Mouse (Mus musculus) heart, embryonic 14.5 days (tissue): Measurements from ENCODE around the gene Slc25a4. TPM values are rescaled to one million over a fixed set of nuclear protein-coding genes. Genes with fewer than 3 reads are reported as not detected.

Experiments
- ATAC-seq: fragments of 200-750 bp; cut with Nextera tagmentation; 2 replicates; pipeline ENCODE4 v1.8.0; 2017; ENCODE audit warnings: low read depth, moderate TSS enrichment; ENCODE audit not compliant: insufficient number of reproducible peaks, insufficient read depth, low FRiP score
- H3K27ac ChIP-seq, 2 experiments: fragments of 200-500 bp in 1 of 2; fragments of 300-500 bp in 1 of 2; sonication (generic) in 1 of 2; replicated peaks in 1 of 2; 2 replicates each; pipeline ENCODE4 v1.5.1; 2012 to 2014; ENCODE audit warnings: low read depth in 2 of 2, low read length in 2 of 2, control low read depth in 1 of 2, mild to moderate bottlenecking in 1 of 2, mixed read lengths in 1 of 2; ENCODE audit not compliant: control insufficient read depth in 1 of 2, insufficient read depth in 1 of 2
- H3K27me3 ChIP-seq: fragments of 300-500 bp; sonication (generic); 2 replicates; pipeline ENCODE4 v1.6.1; 2014; ENCODE audit warnings: mild to moderate bottlenecking, low read length, control low read depth; ENCODE audit not compliant: control insufficient read depth, insufficient read depth
- H3K36me3 ChIP-seq: fragments of 300-500 bp; sonication (generic); 2 replicates; pipeline ENCODE4 v1.6.1; 2014; ENCODE audit warnings: mild to moderate bottlenecking, control low read depth, low read length, mixed read lengths; ENCODE audit not compliant: control insufficient read depth, insufficient read depth
- H3K4me1 ChIP-seq, 2 experiments: fragments of 200-500 bp in 1 of 2; fragments of 300-500 bp in 1 of 2; sonication (generic) in 1 of 2; 2 replicates each; pipeline ENCODE4 v1.6.1; 2012 to 2014; ENCODE audit warnings: low read length in 2 of 2, control low read depth in 1 of 2, mixed read lengths in 1 of 2; ENCODE audit not compliant: control insufficient read depth in 2 of 2, insufficient read depth in 2 of 2
- H3K4me2 ChIP-seq: fragments of 300-500 bp; sonication (generic); 2 replicates; pipeline ENCODE4 v1.6.1; 2014; ENCODE audit warnings: mild to moderate bottlenecking, low read length
- H3K4me3 ChIP-seq, 2 experiments: fragments of 200-500 bp in 1 of 2; fragments of 300-500 bp in 1 of 2; sonication (generic) in 1 of 2; 2 replicates each; pipeline ENCODE4 v1.5.1; 2012 to 2014; ENCODE audit warnings: low read length in 2 of 2, mild to moderate bottlenecking in 2 of 2, control low read depth in 1 of 2, low read depth in 1 of 2, moderate library complexity in 1 of 2; ENCODE audit not compliant: control insufficient read depth in 1 of 2, insufficient read depth in 1 of 2
- H3K9ac ChIP-seq: fragments of 300-500 bp; sonication (generic); 2 replicates; pipeline ENCODE4 v1.6.1; 2014; ENCODE audit warnings: mild to moderate bottlenecking, low read length
- H3K9me3 ChIP-seq: fragments of 300-500 bp; sonication (generic); 2 replicates; pipeline ENCODE4 v1.6.1; 2016; ENCODE audit warnings: low read length, control low read depth; ENCODE audit not compliant: control insufficient read depth
- WGBS: fragments of 180-500 bp; shearing (Covaris S2); extraction: QIAGEN DNeasy Blood & Tissue Kit; methylation state at CpG from one replicate; pipeline ENCODE4 v1.1.7; 2014; 5-methylcytosine and 5-hydroxymethylcytosine counted together
- polyA plus RNA-seq: library from polyadenylated mRNA; unstranded; fragments of >200 nt; fragmentation: Nextera tagmentation; extraction: Ambion mirVana; gene quantifications from 2 replicates; pipeline ENCODE4 v1.2.1, GENCODE M21; 2014

The Slc25a4 gene
- polyA plus RNA-seq: 2,296 and 2,316 TPM in 2 replicates

DNA sequence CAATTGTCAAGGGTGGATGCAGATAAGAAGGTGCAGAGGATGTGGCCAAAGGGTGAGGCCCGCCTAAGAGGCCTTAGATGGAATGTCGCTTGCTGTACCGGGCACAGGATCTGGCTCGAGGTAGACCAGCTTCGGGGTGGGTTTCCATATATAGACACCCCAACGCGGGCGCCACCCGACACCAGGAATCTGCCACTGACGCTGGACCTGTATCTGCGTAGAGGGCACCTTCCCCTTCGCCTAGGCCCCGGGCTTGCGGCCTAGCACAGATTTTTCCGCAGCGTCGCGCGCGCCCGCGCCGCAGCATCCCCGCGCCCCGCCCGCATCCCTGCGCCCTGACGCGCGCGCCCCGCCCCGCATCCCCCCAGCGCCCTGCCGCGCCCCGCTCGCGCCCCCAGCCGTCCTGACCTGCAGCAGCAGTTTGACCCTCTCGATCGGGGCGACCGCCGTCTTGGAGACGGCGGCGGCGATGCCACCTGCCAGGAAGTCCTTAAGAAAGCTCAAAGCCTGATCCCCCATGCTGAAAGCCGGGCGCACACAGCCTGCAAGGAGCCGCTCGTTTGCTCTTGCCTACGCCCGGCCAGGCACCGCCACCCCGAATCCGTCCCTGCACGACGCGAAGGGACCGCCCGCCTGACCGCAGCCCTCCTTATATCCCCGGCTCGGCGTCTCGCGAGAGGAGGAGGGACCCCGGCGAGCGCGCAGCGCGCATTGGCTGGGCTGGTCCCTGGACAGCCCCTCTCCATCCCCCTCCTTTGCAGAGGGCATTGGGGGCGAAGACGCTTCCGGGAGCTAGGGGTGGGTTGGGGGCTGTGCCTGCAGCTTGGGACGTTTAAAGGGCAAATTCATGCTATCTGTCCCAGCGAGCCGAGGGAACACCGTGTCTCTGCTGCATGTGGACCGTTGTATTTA, at the start of gene Slc25a4:
Gene Slc25a4 (minus strand): TSS at position 881 of the 912 bp plus-strand sequence.
- ATAC-seq: peak; percentile 96
- Histone ChIP-seq H3K9me3 (no peaks in the 10 kb centered on the region), H3K4me1 (peaks cover 16 to 43% of the 10 kb centered on the region in 2 experiments), H3K4me3 (peak within 1 kb of the TSS; percentile 87 to 95), H3K27ac (peak within 1 kb of the TSS; percentile 99 to 100), H3K4me2 (peak within 1 kb of the TSS; percentile 73), H3K36me3 (peaks cover 42% of the 10 kb centered on the region), H3K9ac (peak within 1 kb of the TSS; percentile 98), H3K27me3 (no peaks in the 10 kb centered on the region)
- WGBS: under 1% methylated on average over 84 of the region's 84 CpGs

DNA sequence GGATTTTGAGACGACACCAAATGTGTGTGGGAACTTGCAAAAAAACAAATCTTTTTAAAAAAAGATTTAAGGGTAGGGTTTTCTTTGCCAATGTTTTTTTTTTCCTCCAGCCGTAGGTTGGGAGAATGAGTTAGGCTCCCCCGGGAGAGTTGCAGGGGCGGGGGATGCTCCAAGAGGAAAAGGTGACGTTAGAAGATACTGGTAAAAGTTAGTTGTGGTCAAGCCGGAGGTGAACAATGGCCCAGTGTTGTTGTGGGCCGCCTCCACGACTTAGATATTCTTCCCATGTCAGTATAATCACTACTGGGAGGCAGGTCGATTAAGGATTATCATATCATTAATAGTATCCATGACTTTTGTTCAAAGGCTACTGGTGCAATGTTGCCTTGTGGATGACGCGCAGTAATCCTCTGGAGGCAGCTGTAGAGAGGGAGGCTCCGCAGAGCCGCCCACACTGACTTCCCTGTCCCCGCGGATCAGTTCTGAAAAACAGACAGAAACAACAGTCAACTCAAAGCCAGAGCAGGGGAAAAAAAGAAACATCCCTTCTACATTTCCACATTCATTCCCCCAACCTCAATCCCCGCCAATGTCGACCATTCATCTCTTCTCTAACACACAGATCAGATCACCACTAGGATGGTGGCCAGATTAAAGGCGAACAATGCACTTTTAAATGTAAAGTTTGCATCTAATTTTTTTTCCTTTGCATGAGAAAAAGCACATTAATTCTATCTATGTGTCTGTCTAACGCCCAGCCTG, 47.0 kb upstream of the Slc25a4 start:
- Histone ChIP-seq H3K9me3 (no peaks in the 10 kb centered on the region), H3K27ac (no peak overlapping the region), H3K27me3 (no peaks in the 10 kb centered on the region), H3K4me2 (peak overlapping the region; percentile 36), H3K9ac (no peak overlapping the region), H3K4me1 (no peaks in the 10 kb centered on the region), H3K4me3 (no peak overlapping the region), H3K36me3 (no peaks in the 10 kb centered on the region)
- ATAC-seq: no peak
- 37% methylated on average over 19 of the region's 19 CpGs for WGBS

DNA sequence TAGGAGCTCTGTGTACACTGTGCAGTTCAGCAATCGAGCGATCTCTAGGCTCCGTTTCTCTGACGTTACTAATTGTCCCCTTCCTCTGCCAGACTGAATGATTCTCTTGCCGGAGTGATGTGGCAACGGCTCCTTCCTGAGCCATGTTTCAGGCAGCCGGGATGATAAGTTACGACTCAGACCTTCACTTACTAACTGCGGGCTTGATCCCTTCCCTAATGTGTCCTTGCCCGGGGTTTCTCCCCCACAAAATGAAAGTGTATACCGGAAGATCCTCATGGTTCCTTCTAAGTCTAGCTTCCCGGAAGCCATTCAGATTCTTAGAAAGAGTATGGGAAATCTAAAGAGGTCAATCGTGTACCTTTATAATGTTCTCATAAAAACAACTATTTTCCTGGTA, 41.4 kb upstream of the Slc25a4 start:
- Histone ChIP-seq H3K27me3 (no peaks in the 10 kb centered on the region), H3K4me3 (no peak overlapping the region), H3K4me2 (no peak overlapping the region; the same call in 1 of the 2 replicates), H3K36me3 (no peaks in the 10 kb centered on the region), H3K27ac (no peak overlapping the region), H3K9me3 (no peaks in the 10 kb centered on the region), H3K4me1 (peaks cover 0 to 2% of the 10 kb centered on the region in 2 experiments; a peak in 1 of 4 replicates), H3K9ac (no peak overlapping the region)
- 67% methylated on average over 13 of the region's 13 CpGs for WGBS
- ATAC-seq: no peak

DNA sequence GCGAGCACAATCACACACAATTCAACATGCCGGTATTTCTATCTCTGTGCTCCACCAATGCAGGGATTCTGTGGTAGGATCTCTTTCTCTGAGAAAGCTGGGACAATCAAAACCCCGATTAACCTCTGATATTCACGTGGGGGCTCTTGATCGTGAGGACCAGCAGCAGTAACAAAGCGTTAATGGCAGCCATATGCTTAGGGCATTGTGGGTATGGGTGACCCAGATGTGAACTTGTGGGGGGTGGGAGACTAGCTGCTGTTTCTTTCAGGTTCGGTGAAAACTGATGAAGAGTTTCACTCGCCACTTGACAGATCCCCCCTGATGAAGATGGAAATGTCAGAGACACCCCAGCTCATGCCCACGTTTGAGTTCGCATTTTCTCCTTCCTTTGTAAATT, 40.5 kb upstream of the Slc25a4 start:
- Histone ChIP-seq H3K4me1 (peaks cover 2% of the 10 kb centered on the region in 2 experiments; a peak in 2 of 4 replicates), H3K27me3 (no peaks in the 10 kb centered on the region), H3K4me2 (no peak overlapping the region), H3K27ac (no peak overlapping the region), H3K4me3 (no peak overlapping the region), H3K36me3 (no peaks in the 10 kb centered on the region), H3K9ac (no peak overlapping the region), H3K9me3 (no peaks in the 10 kb centered on the region)
- no peak for ATAC-seq
- WGBS: 58% methylated on average over 10 of the region's 10 CpGs

DNA sequence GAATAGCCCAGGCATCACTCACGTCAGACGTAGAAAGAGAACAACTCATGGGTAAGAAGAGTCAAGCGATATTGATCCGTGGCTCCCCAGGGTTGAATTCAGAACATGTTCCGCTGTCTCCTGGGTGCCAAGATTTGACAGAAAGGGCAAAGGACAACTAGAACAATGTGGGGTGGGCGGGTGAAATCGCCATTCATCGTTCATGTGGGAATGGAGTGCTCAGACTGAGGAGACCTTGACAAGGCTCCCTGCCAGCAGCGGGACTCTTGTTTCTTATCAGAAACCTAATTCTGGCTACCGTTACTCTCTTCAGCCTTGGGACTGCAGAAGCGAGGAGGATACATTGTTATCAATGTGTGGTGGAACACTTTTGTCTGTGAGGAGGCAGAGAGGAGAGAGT, 35.3 kb upstream of the Slc25a4 start:
- peak overlapping the region; percentile 44; the same call in 1 of the 2 replicates for H3K9ac ChIP-seq
- 0 out of 4 replicates have a peak overlapping the region, but pooled peaks of 1 of the 2 experiments have one; percentile 9 for H3K4me3 ChIP-seq
- no peaks in the 10 kb centered on the region for H3K27me3 ChIP-seq
- no peak for ATAC-seq
- H3K9me3 ChIP-seq: no peaks in the 10 kb centered on the region
- WGBS: 19% methylated on average over 11 of the region's 11 CpGs
- peaks cover 6 to 11% of the 10 kb centered on the region in 2 experiments; a peak in 3 of 4 replicates for H3K4me1 ChIP-seq
- H3K27ac ChIP-seq: peak overlapping the region; percentile 53 to 55
- H3K36me3 ChIP-seq: no peaks in the 10 kb centered on the region
- peak overlapping the region; percentile 56 for H3K4me2 ChIP-seq

DNA sequence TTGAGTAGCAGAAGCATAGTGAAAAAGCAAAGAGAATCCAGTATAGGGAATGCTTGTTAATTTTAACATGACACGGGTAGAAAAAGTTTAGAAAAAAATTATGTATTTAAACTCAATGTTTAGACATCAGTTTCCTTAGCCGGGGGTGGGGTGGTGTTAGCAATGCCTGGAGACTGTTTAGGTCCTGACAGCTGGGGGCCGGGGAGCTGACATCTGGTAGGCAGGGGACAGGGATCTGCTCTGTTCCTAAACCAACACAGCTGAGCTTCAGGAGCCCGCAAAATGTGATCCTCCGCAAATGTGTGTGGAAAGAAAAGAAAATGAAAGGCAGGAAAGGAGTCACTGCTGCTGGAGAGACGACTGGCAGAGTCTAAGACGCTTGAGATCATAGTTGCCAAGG, 31.9 kb upstream of the Slc25a4 start:
- ATAC-seq: no peak
- Histone ChIP-seq H3K9ac (0 out of 2 replicates have a peak overlapping the region, but pooled peaks have one; percentile 21), H3K4me3 (no peak overlapping the region), H3K9me3 (no peaks in the 10 kb centered on the region), H3K4me1 (peaks cover 6 to 11% of the 10 kb centered on the region in 2 experiments; a peak in 3 of 4 replicates), H3K27ac (no peak overlapping the region), H3K27me3 (no peaks in the 10 kb centered on the region), H3K36me3 (no peaks in the 10 kb centered on the region), H3K4me2 (no peak overlapping the region)
- WGBS: 33% methylated on average over 7 of the region's 7 CpGs

DNA sequence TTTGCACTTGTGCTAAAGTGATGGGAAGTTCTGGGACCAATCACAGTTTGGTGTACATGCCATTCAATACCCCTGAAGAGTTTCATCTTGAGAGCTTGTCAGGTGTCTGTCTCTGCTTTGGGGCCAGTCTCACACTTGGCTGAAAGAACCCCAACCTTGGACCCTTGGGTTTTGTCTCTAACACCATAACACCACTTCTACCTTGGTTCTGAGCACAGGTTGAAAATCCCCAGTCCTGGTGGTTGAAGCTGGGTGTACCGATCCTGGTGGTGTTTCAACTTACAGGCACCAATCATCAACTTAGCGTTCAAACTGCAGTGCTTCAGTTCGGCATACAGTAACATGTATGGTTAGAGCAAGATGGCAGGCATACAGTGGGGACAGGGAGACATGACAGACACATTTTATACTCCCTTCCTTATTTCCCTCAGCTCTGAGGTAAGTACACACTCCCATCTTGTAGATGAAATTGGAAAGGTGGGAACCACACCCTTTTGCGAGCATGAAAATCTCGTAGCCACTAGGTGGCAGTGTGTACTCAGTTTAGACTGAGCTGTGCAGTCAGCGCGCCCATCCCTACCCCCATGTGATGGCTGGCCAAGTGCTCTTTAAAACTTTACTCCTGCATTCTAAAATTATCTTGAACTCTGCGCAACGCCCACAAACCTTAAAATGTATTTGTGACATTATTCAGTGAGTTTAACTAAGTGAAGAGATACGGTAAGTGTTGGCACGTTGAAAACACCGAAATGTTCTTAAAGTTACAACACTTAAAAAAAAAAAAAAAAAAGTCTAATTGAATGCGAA, 30.7 kb upstream of the Slc25a4 start:
- Histone ChIP-seq H3K27me3 (no peaks in the 10 kb centered on the region), H3K36me3 (no peaks in the 10 kb centered on the region), H3K4me1 (peaks cover 4 to 12% of the 10 kb centered on the region in 2 experiments), H3K9ac (no peak overlapping the region), H3K27ac (no peak overlapping the region), H3K9me3 (no peaks in the 10 kb centered on the region), H3K4me2 (peak overlapping the region; percentile 47), H3K4me3 (no peak overlapping the region)
- 28% methylated on average over 13 of the region's 13 CpGs for WGBS
- ATAC-seq: no peak
